Mouse (Mus musculus) heart, embryonic 16.5 days (tissue): ENCODE measurements around the gene Krt8. TPM values are rescaled to one million over a fixed set of nuclear protein-coding genes. Genes with fewer than 3 reads are reported as not detected.
A peak's percentile ranks its signal among the peaks of the same experiment; 100 is the strongest.

Experiments
- ATAC-seq: fragments of 200-750 bp; cut with Nextera tagmentation; replicated peaks from 2 replicates; pipeline ENCODE4 v1.8.0; 2017; ENCODE audit warnings: moderate number of reproducible peaks; ENCODE audit not compliant: insufficient read depth, low FRiP score; ENCODE audit errors: extremely low read depth
- H3K27ac ChIP-seq: fragments of 300-500 bp; sonication (generic); 2 replicates; pipeline ENCODE4 v1.5.1; 2014; ENCODE audit warnings: mild to moderate bottlenecking, low read length, control low read depth, moderate library complexity
- H3K27me3 ChIP-seq: fragments of 300-500 bp; sonication (generic); 2 replicates; pipeline ENCODE4 v1.6.1; 2014; ENCODE audit warnings: low read length, mixed read lengths; ENCODE audit not compliant: control insufficient read depth, insufficient read depth
- H3K36me3 ChIP-seq: fragments of 300-500 bp; sonication (generic); 2 replicates; pipeline ENCODE4 v1.6.1; 2014; ENCODE audit not compliant: control insufficient read depth, insufficient read depth
- H3K4me1 ChIP-seq: fragments of 300-500 bp; sonication (generic); 2 replicates; pipeline ENCODE4 v1.6.1; 2014; ENCODE audit warnings: low read length, mixed read lengths; ENCODE audit not compliant: control insufficient read depth, insufficient read depth
- H3K4me2 ChIP-seq: fragments of 300-500 bp; sonication (generic); 2 replicates; pipeline ENCODE4 v1.6.1; 2014; ENCODE audit warnings: low read depth, mild to moderate bottlenecking, control low read depth, low read length
- H3K4me3 ChIP-seq: fragments of 300-500 bp; sonication (generic); 2 replicates; pipeline ENCODE4 v1.5.1; 2014; ENCODE audit warnings: mild to moderate bottlenecking, control low read depth, low read length
- H3K9ac ChIP-seq: fragments of 300-500 bp; sonication (generic); 2 replicates; pipeline ENCODE4 v1.6.1; 2014; ENCODE audit warnings: low read length, control low read depth
- H3K9me3 ChIP-seq: fragments of 300-500 bp; sonication (generic); replicated peaks from 2 replicates; pipeline ENCODE4 v1.6.1; 2016; ENCODE audit warnings: low read length; ENCODE audit not compliant: control insufficient read depth
- WGBS: fragments of 180-500 bp; shearing (Covaris S2); extraction: QIAGEN DNeasy Blood & Tissue Kit; methylation state at CpG from one replicate; pipeline ENCODE4 v1.1.7; 2014; 5-methylcytosine and 5-hydroxymethylcytosine counted together
- polyA plus RNA-seq: library from polyadenylated mRNA; unstranded; fragments of >200 nt; fragmentation: Nextera tagmentation; extraction: Ambion mirVana; gene quantifications from 2 replicates; pipeline ENCODE4 v1.2.1, GENCODE M21; 2015

The Krt8 gene
- polyA plus RNA-seq, 1 experiment from 2014 or later: 209 TPM

DNA sequence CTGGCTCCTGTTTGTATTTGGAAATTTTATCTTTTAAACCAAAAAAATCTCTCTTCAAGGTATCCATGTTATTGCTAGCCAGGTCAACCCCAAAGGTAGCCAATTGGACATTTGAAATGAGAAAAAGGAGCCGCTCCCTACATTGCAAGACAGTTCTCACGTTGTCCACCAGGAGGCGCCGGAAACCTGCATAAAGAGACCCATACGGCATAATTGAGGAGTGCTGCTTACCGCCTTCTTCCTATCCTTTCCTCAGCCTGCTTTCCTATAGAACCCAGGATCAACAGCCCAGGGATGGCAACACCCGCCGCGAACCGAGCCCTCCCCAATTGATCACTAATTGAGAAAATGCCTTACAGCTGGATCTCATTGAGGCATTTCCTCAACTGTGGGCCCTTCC lies 16.2 kb downstream of the Krt8 start:
- Histone ChIP-seq H3K4me3 (no peak overlapping the region), H3K9ac (no peak overlapping the region), H3K4me1 (peaks cover 4% of the 10 kb centered on the region; the same call in 1 of the 2 replicates), H3K27ac (no peak overlapping the region), H3K27me3 (no peaks in the 10 kb centered on the region), H3K36me3 (no peaks in the 10 kb centered on the region), H3K4me2 (no peak overlapping the region), H3K9me3 (no peaks in the 10 kb centered on the region)
- no peak for ATAC-seq
- 0% methylated on average over 10 of the region's 10 CpGs for WGBS

DNA sequence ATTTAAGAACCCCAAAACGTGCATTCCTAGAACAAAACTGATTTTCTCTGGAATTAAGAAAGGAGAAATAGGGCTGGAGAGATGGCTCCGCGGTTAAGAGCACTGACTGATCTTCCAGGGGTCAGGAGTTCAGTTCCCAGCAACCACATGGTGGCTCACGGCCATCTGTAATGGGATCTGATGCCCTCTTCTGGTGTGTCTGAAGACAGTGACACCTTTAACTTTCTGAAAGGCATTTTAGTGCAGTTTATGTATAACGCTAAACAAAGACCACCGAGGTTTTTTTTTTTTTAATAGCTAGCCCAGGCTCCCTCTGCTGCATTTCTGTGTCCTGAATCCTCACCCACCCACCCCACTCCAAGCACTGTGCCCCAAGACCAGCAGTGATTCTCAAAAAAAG lies 19.5 kb downstream of the Krt8 start:
- H3K9me3 ChIP-seq: no peaks in the 10 kb centered on the region
- WGBS: 13% methylated on average over 6 of the region's 6 CpGs
- no peak overlapping the region for H3K27ac ChIP-seq
- H3K4me1 ChIP-seq: peaks cover 4% of the 10 kb centered on the region; the same call in 1 of the 2 replicates
- no peak overlapping the region for H3K9ac ChIP-seq
- H3K4me3 ChIP-seq: no peak overlapping the region
- H3K36me3 ChIP-seq: no peaks in the 10 kb centered on the region
- H3K27me3 ChIP-seq: no peaks in the 10 kb centered on the region
- no peak for ATAC-seq
- H3K4me2 ChIP-seq: peak overlapping the region; percentile 73

DNA sequence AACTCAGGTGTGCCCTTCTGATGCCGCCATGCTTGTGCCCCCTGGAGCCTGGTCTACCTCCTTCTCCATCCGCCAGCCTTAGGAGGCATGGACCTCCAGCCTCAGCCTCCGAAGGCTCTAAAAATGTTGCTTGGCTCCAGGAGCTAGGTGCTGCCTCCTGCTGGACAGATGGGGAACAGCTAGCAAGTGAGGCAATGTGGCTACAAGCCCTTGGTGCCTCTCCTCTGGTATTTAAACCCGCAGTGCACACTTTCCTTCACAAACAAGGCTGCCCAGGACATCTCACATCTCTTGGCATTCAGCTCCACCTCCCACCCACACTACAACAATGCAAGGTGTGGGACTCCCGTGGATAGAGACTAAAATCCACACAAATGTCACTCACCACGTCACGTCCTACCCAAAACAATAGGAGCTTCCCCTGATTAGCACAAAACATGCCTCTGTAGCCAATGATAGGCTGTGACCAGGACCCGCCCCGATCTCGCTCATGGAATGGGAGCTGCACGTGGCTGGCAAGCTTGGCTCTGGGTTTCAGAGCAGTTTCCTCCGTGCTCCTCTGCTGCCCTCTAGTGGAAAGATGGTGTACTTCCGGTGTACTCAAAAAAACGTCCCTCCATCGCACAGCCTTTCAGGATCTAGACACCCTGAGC lies 20.2 kb downstream of the Krt8 start:
- H3K4me2 ChIP-seq: peak overlapping the region; percentile 73
- H3K9ac ChIP-seq: peak overlapping the region; percentile 42
- peak overlapping the region; percentile 81 for H3K27ac ChIP-seq
- H3K4me1 ChIP-seq: peaks cover 4% of the 10 kb centered on the region; the same call in 1 of the 2 replicates
- WGBS: 2% methylated on average over 15 of the region's 15 CpGs
- ATAC-seq: peak; percentile 91
- peak overlapping the region; percentile 38 for H3K4me3 ChIP-seq
- no peaks in the 10 kb centered on the region for H3K9me3 ChIP-seq
- H3K27me3 ChIP-seq: no peaks in the 10 kb centered on the region
- no peaks in the 10 kb centered on the region for H3K36me3 ChIP-seq

DNA sequence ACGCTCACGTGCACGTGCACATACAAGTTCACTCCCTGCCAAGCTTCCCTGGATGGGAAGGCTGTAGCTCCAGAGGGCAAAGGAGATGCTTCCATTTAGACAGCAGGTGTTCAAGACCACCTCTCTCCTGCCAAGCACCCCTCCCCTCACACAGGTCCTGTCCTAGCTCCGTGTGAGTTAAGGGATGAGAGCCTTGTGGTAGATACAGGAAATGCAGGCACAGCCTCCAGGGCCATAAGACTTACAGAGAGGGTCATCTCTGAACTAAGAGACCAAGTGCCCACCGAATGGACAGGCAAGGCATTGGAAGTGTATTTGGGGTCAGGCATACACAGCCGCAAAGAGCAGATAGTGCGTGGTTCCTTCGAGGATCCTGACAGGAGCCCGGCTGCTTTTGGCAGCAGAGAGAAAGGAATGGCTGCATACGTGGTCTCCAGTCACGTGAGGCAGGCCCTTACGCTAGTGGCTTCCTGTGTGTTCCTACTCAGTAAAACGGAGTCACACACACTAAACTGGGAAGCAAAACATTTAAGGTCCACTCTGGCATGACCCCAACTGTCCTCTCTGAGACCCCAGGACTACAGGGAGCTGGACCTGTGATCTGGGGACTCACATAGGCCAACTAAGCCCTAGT lies 20.9 kb downstream of the Krt8 start:
- WGBS: 75% methylated on average over 13 of the region's 13 CpGs
- Histone ChIP-seq H3K4me3 (0 out of 2 replicates have a peak overlapping the region, but pooled peaks have one; percentile 38), H3K27ac (peak overlapping the region; percentile 81), H3K4me1 (peaks cover 4% of the 10 kb centered on the region; the same call in 1 of the 2 replicates), H3K9ac (no peak overlapping the region), H3K27me3 (no peaks in the 10 kb centered on the region), H3K9me3 (no peaks in the 10 kb centered on the region), H3K4me2 (peak overlapping the region; percentile 73), H3K36me3 (no peaks in the 10 kb centered on the region)
- ATAC-seq: no peak

DNA sequence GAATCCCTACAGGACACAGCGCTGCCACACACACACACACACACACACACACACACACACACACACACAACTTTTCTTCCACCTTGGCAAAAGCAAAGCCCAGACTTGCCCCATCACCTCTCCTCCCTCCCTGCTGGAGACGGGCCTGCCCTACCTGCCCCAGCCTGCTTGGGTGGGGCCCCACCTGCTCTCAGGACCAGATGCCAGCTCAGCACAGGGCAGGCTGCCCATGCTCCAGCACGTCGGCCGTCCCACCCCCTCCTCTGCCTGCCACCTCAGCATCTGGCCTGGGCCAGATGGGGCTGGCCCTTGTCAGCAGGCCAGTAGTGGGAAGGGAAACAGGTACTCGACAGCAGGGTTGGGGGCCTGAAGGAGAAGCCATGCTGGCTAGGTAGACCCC lies 23.4 kb downstream of the Krt8 start:
- WGBS: 56% methylated on average over 6 of the region's 6 CpGs
- Histone ChIP-seq H3K27ac (no peak overlapping the region), H3K4me2 (no peak overlapping the region), H3K27me3 (no peaks in the 10 kb centered on the region), H3K9ac (no peak overlapping the region), H3K36me3 (no peaks in the 10 kb centered on the region), H3K4me1 (peaks cover 21% of the 10 kb centered on the region), H3K9me3 (no peaks in the 10 kb centered on the region), H3K4me3 (no peak overlapping the region)
- no peak for ATAC-seq

DNA sequence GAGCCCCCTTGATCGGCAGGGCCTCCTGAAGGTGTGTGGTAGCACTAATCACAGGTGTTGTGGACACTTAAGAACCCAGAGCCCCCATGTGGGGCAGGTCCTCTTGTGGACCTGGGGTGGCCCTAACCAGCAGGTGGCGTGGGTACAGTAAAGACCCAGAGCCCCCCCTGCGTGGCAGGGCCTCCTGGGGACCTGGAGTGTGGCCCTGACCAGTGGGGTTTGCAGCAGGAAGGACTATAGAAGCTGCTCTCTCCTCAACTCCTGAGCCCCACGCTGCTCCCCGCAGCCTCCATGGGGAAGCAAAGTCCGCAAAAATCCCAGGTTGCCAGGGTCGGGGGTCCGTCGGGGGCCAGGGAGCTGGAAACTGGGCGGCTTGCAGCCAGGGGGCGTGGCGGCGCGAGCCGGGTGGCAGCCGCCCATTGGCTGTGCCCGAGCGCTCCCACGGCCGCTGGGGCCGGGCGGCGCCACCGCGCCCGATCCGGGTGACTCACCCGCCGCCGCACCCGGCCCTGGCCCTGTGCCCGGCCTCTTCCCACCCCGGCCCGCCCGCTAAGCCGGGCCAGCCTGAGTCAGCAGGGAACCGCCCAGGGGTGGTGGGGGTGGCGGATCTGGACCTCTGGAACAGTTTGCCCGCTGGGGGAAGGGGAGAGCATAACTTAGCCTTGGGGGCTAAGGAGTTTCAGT lies 27.1 kb downstream of the Krt8 start:
- Histone ChIP-seq H3K4me2 (peak overlapping the region; percentile 76), H3K27ac (peak overlapping the region; percentile 78), H3K27me3 (peaks cover 6% of the 10 kb centered on the region; the same call in 1 of the 2 replicates), H3K36me3 (no peaks in the 10 kb centered on the region), H3K9ac (peak overlapping the region; percentile 79), H3K9me3 (no peaks in the 10 kb centered on the region), H3K4me3 (peak overlapping the region; percentile 48), H3K4me1 (peaks cover 16% of the 10 kb centered on the region)
- WGBS: 3% methylated on average over 32 of the region's 39 CpGs
- peak; percentile 94 for ATAC-seq

DNA sequence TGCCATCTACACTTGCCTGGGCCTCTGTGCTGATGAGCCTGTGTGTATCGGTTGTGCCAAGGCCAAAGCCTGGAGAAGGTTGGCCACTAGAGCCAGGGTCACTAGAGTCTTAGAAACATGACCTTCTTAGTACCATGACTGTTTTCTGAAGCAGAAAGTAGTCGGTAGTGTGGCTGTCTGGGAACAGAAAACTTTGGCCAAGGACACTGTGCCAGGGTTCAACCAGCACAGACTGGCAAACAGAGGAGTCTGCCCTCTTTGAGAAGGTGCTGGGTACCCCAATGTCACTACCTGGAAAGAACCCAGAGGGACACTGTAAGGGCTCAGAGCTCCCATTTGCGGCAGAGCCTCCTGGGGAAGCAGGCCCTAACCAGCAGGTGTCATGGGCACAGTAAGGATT lies 27.6 kb downstream of the Krt8 start:
- Histone ChIP-seq H3K27ac (peak overlapping the region; percentile 78), H3K4me3 (no peak overlapping the region; the same call in 1 of the 2 replicates), H3K36me3 (no peaks in the 10 kb centered on the region), H3K9ac (peak overlapping the region; percentile 79), H3K9me3 (no peaks in the 10 kb centered on the region), H3K27me3 (peaks cover 6% of the 10 kb centered on the region; the same call in 1 of the 2 replicates), H3K4me2 (peak overlapping the region; percentile 76), H3K4me1 (peaks cover 16% of the 10 kb centered on the region)
- WGBS: 64% methylated on average over 3 of the region's 3 CpGs
- ATAC-seq: no peak

DNA sequence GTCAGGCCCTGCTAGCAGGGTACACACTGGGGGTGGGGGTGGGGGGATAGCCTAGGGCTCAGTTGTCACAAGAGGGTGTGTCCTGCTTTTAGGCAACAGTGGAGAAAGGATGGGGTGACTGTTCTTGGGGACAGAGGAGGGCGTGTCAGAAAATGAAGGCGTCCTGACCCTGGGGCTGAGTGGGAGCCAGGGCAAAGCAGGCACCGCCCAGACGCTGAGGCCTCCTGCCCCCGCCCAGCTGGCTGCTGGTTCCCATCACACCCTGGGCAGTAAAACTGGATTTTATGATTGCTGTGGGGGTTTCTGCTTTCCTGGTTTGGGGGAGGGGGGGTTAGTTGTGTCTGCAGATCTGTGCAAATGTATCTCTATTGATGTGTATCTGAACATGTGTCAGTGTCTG lies 28.3 kb downstream of the Krt8 start:
- no peaks in the 10 kb centered on the region for H3K36me3 ChIP-seq
- no peaks in the 10 kb centered on the region for H3K9me3 ChIP-seq
- H3K4me1 ChIP-seq: peaks cover 16% of the 10 kb centered on the region
- peaks cover 6% of the 10 kb centered on the region; the same call in 1 of the 2 replicates for H3K27me3 ChIP-seq
- H3K9ac ChIP-seq: 0 out of 2 replicates have a peak overlapping the region, but pooled peaks have one; percentile 12
- no peak overlapping the region for H3K4me3 ChIP-seq
- no peak overlapping the region; the same call in 1 of the 2 replicates for H3K27ac ChIP-seq
- no peak for ATAC-seq
- no peak overlapping the region for H3K4me2 ChIP-seq
- WGBS: 70% methylated on average over 5 of the region's 5 CpGs
